Mouse (Mus musculus): ENCODE results near the gene Nrxn2. TPM values are rescaled to one million over a fixed set of nuclear protein-coding genes. Genes with fewer than 3 reads are reported as not detected.

The Nrxn2 gene
- 2.0 and 2.9 TPM in 2 replicates for polyA plus RNA-seq (2012; rRNA removed)

DNA sequence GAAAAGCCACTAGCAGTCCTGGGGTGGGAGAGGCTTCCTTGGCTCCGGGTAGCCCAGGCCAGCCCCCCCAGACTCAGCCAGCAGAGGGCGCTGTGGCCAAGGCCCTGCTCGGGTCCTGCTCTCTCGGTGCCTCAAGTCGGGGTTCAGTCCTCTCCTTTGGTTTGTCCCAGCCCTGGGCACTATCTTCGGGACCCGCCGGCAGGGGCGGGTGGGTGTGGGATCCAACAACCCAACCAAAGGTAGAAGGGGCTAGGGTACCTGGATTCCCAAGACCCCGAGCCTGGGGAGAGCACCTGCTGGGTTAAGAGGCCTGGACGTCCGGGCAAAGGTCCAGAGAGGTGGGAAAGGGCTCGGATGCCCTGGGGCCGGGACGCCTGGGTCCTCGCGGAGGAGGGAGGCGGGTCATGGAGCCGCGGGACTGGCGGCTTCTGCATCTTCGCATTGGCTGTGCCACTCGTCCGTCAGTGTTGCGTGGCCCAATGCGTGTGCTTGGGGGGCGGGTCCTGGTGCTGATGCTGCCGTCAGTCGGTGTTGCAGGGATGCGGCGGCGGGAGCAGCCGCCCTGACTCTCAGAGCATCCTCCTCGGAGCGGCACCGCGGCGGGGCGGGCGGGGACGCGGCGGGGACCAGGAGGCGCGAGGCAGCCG lies at the start of gene Nrxn2:
TSS of gene Nrxn2 (plus strand) at position 499 of the 647 bp plus-strand sequence.
- peaks cover 10% of the 10 kb centered on the region for H3K27me3 ChIP-seq (ENCODE audit: control insufficient read depth, insufficient read depth, low read length)
- H3K36me3 ChIP-seq (ENCODE audit: control insufficient read depth, insufficient read depth, low read length) = no peaks in the 10 kb centered on the region
- TF ChIP-seq CTCF (IDR thresholded peaks at IDR 0.05; ENCODE audit: extremely low read depth, insufficient read length, insufficient replicate concordance, low read depth, low read length) (peak; percentile 83), POLR2A (IDR thresholded peaks at IDR 0.05; ENCODE audit: low read depth, low read length) (no peak)
- peak within 1 kb of the TSS; percentile 65 for H3K4me3 ChIP-seq (ENCODE audit: low read depth, low read length)
- H3K4me1 ChIP-seq (ENCODE audit: control insufficient read depth, insufficient read depth, insufficient read length, low read length) = no peaks in the 10 kb centered on the region; the same call in 1 of the 2 replicates
- H3K27ac ChIP-seq (ENCODE audit: insufficient read depth, low read depth, low read length) = no peak within 1 kb of the TSS
- WGBS = 2% methylated on average over 46 of the region's 46 CpGs

DNA sequence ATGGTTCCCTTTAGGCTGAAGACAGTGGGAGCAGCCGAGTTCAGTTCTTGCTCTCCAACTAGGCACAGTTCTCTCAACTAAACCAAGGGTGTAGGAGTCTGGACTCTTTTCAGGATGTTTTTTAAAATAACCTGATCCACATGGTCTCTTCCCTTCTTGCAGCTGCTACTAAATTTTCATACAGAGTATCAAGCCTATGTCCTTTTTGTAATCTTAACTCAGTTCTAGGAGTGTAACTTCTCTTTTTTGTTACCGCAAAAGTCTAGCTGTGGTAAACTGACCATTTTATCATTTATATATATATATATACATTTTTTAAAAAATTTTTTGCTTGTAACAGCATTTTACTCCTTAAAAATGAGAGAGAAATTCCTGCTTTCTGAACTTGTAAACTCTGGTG lies 48.4 kb upstream of the Nrxn2 start:
- TF ChIP-seq CTCF (IDR thresholded peaks at IDR 0.05; ENCODE audit: extremely low read depth, insufficient read length, insufficient replicate concordance, low read depth, low read length) = no peak
- TF ChIP-seq POLR2A (IDR thresholded peaks at IDR 0.05; ENCODE audit: low read depth, low read length) = no peak
- WGBS = 78% methylated on average over 2 of the region's 2 CpGs

DNA sequence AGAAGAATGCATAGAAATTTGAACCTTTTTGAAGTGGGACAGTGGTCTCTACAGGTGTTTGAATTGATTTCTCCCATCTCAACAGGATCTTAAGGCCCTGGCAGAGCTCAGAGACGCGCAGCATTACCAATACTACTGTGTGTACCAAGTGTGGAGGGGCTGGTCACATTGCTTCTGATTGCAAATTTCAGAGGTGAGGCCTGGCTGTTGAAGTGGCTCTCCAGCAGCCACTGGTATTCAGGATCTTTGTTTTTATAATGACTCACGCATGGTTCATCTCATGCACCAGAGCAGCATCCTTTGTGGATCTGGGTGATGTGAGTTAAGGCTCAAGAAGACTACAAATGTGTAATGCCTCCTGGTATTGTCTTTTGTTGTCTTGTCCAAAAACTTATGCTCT lies 46.1 kb upstream of the Nrxn2 start:
- no peaks in the 10 kb centered on the region for H3K4me1 ChIP-seq (ENCODE audit: control insufficient read depth, insufficient read depth, insufficient read length, low read length)
- H3K27me3 ChIP-seq (ENCODE audit: control insufficient read depth, insufficient read depth, low read length) = no peaks in the 10 kb centered on the region
- TF ChIP-seq POLR2A (IDR thresholded peaks at IDR 0.05; ENCODE audit: low read depth, low read length) = no peak
- TF ChIP-seq CTCF (IDR thresholded peaks at IDR 0.05; ENCODE audit: extremely low read depth, insufficient read length, insufficient replicate concordance, low read depth, low read length) = no peak
- H3K4me3 ChIP-seq (ENCODE audit: low read depth, low read length) = no peak overlapping the region
- H3K27ac ChIP-seq (ENCODE audit: insufficient read depth, low read depth, low read length) = no peak overlapping the region
- 87% methylated on average over 3 of the region's 3 CpGs for WGBS
- peaks cover 89% of the 10 kb centered on the region for H3K36me3 ChIP-seq (ENCODE audit: control insufficient read depth, insufficient read depth, low read length)

More for the DNA sequence above, 48.4 kb upstream of the Nrxn2 start:
- no peak overlapping the region for H3K27ac ChIP-seq (ENCODE audit: insufficient read depth, low read depth, low read length)
- no peaks in the 10 kb centered on the region; the same call in 1 of the 2 replicates for H3K4me1 ChIP-seq (ENCODE audit: control insufficient read depth, insufficient read depth, insufficient read length, low read length)
- H3K36me3 ChIP-seq (ENCODE audit: control insufficient read depth, insufficient read depth, low read length) = peaks cover 82% of the 10 kb centered on the region
- no peak overlapping the region for H3K4me3 ChIP-seq (ENCODE audit: low read depth, low read length)
- H3K27me3 ChIP-seq (ENCODE audit: control insufficient read depth, insufficient read depth, low read length) = no peaks in the 10 kb centered on the region

DNA sequence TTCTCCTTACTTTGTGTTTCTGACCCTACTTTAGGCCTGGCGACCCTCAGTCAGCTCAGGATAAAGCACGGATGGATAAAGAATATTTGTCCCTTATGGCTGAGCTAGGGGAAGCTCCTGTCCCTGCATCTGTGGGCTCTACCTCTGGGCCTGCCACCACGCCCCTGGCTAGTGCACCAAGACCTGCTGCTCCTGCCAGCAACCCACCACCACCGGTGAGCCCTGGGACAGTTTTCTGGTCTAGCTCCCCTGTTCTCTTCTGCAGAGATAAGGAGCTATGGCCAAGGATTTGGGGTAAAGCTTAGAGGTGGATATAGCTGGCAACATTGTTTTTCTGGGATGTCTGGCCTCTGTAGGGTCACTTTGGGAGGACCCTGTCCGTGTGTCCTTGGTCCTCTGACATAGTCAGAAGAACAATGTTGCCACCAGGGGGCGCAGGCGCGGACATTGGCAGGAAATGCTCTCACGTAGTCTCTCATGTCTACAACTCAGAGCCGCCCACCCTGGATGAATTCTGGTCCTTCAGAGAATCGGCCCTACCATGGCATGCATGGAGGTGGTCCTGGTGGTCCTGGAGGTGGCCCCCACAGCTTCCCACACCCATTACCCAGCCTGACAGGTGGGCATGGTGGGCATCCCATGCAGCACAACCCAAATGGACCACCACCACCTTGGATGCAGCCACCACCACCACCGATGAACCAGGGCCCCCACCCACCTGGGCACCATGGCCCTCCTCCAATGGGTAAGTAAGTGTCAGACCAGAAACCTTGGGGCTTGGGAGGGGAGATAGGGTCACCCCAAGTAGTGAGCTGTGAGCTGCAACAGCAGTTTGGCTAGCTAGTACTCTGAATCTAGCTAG lies 44.8 kb upstream of the Nrxn2 start:
- no peak; the same call in 1 of the 2 replicates for TF ChIP-seq POLR2A (IDR thresholded peaks at IDR 0.05; ENCODE audit: low read depth, low read length)
- peak; percentile 75 for TF ChIP-seq CTCF (IDR thresholded peaks at IDR 0.05; ENCODE audit: extremely low read depth, insufficient read length, insufficient replicate concordance, low read depth, low read length)
- Histone ChIP-seq H3K27ac (ENCODE audit: insufficient read depth, low read depth, low read length) (no peak overlapping the region), H3K4me1 (ENCODE audit: control insufficient read depth, insufficient read depth, insufficient read length, low read length) (no peaks in the 10 kb centered on the region), H3K27me3 (ENCODE audit: control insufficient read depth, insufficient read depth, low read length) (no peaks in the 10 kb centered on the region), H3K36me3 (ENCODE audit: control insufficient read depth, insufficient read depth, low read length) (peaks cover 87% of the 10 kb centered on the region), H3K4me3 (ENCODE audit: low read depth, low read length) (no peak overlapping the region)
- 54% methylated on average over 12 of the region's 12 CpGs for WGBS

DNA sequence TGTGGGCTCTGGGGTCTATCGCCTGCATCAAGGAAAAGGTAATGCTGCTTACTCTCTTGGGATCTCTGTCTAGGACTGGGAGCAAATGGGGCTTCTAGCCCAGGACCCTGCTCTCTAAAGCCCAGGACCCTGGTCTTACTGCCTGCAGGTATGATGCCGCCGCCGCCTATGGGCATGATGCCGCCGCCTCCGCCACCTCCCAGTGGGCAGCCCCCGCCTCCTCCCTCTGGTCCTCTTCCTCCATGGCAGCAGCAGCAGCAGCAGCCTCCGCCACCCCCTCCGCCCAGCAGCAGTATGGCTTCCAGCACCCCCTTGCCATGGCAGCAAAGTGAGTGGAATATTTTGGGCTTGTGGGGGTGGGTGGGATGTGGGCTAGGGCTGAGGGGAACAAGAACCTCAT lies 44.0 kb upstream of the Nrxn2 start:
- 96% methylated on average over 9 of the region's 10 CpGs for WGBS
- TF ChIP-seq CTCF (IDR thresholded peaks at IDR 0.05; ENCODE audit: extremely low read depth, insufficient read length, insufficient replicate concordance, low read depth, low read length) (no peak), POLR2A (IDR thresholded peaks at IDR 0.05; ENCODE audit: low read depth, low read length) (no peak)
- no peaks in the 10 kb centered on the region for H3K27me3 ChIP-seq (ENCODE audit: control insufficient read depth, insufficient read depth, low read length)
- no peak overlapping the region for H3K4me3 ChIP-seq (ENCODE audit: low read depth, low read length)
- H3K27ac ChIP-seq (ENCODE audit: insufficient read depth, low read depth, low read length) = no peak overlapping the region
- no peaks in the 10 kb centered on the region for H3K4me1 ChIP-seq (ENCODE audit: control insufficient read depth, insufficient read depth, insufficient read length, low read length)
- peaks cover 84% of the 10 kb centered on the region for H3K36me3 ChIP-seq (ENCODE audit: control insufficient read depth, insufficient read depth, low read length)

DNA sequence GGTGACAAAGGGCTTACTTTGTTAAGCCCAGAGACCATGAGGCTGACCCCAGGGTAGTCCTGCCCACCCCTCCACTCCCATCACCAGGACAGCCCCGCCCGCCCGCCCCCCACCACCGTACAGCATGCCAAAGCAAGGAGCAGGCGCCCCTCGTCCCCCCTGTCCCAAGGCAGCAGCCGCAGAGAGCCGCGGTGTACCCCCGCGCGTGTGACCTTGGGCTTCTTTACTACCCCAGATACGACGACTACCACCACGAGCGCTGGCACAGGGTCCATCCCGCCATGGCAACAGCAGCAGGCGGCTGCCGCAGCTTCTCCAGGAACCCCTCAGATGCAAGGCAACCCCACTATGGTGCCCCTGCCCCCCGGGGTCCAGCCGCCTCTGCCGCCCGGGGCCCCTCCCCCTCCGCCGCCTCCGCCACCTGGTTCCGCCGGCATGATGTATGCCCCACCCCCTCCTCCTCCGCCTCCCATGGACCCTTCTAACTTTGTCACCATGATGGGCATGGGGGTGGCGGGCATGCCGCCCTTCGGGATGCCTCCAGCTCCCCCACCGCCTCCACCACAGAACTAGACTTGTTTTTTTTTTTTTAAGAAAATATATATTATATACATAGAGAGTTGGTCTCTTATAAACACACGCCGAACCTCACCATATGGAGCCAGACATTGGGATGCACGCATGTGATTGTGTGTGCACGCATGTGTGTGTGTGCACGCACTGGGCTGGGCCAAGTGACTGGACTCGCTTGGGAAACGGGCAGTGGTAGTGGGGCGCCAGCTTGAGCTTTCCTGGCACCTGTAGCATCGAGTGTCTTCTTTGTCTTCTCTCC lies 42.9 kb upstream of the Nrxn2 start:
- TF ChIP-seq CTCF (IDR thresholded peaks at IDR 0.05; ENCODE audit: extremely low read depth, insufficient read length, insufficient replicate concordance, low read depth, low read length) (no peak), POLR2A (IDR thresholded peaks at IDR 0.05; ENCODE audit: low read depth, low read length) (no peak)
- Histone ChIP-seq H3K4me3 (ENCODE audit: low read depth, low read length) (no peak overlapping the region), H3K27ac (ENCODE audit: insufficient read depth, low read depth, low read length) (no peak overlapping the region), H3K36me3 (ENCODE audit: control insufficient read depth, insufficient read depth, low read length) (peaks cover 76% of the 10 kb centered on the region), H3K27me3 (ENCODE audit: control insufficient read depth, insufficient read depth, low read length) (no peaks in the 10 kb centered on the region), H3K4me1 (ENCODE audit: control insufficient read depth, insufficient read depth, insufficient read length, low read length) (no peaks in the 10 kb centered on the region)
- WGBS = 92% methylated on average over 36 of the region's 42 CpGs

All from small intestine, adult 2 months (tissue).